Mouse (Mus musculus) mammary gland, adult 2 months (tissue): Measurements from ENCODE around the gene Itsn1. TPM values are rescaled to one million over a fixed set of nuclear protein-coding genes. Genes with fewer than 3 reads are reported as not detected.

ENCODE experiments used
- polyA plus RNA-seq: library from polyadenylated mRNA; depleted of rRNA; stranded (reverse); fragments of >200 nt; gene quantifications from 2 replicates; pipeline ENCODE4 v1.2.3, GENCODE M21; 2012; ENCODE audit warnings: low replicate concordance; rRNA removed

The Itsn1 gene
- 29.7 and 75.9 TPM in 2 replicates for polyA plus RNA-seq

DNA sequence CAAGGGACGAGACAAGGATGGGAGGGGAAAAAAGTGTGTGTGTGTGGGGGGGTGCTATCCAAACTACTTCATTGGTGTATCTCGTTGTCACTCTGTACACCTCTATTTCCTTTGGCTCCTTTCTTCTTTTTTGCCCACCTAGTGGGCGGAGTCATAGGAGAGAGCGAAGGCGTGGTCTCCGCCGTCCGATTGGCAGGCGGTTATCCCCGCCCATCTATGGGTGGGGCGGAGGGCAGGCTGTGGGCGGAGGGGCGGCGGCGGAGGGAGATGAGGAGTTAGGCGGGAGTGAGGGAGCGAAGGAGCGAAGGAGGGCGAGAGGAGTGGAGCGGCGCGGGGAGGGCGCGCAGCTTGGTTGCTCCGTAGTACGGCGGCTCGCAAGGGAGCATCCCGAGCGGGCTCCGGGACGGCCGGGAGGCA, at the start of gene Itsn1:
Gene Itsn1, plus strand, starts transcription at position 216 of the 417 bp plus-strand sequence.

DNA sequence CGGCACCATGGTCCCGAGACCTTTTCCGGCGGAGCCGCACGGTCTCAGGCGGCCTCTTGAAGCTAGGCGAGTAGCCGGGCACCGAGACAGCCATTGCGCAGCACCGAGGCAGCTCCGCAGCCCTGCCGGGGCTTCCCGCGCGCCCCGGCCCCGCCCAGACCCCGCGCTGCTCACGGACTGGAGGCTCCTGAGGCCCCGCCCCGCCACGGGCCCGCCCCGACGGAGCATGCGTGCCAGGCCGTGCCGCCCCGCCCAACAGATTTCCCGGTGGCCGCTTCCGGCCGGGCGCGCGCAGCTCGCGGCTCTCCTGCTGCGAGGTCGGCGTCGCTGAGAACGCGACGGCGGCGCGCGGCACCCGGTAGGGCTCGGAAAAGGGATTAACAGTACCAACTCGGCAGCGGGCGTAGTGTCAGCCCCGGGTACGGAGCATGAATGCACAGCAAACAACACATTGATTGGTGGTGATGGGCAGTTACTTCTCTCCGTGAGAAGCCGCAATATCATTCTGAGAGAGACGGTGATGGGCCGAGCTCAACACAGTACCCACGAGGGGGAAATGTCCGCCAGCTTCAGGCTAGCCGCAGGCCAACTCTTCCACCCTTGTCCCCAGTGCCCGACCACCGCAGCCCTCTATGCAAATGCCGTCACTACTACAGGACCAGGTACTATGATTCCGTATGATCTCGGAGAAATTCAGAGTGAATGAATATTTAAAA, 40.3 kb upstream of the Itsn1 start, which contains the start of gene Donson:
Gene Donson, minus strand, starts transcription at position 152 of the 716 bp plus-strand sequence.

DNA sequence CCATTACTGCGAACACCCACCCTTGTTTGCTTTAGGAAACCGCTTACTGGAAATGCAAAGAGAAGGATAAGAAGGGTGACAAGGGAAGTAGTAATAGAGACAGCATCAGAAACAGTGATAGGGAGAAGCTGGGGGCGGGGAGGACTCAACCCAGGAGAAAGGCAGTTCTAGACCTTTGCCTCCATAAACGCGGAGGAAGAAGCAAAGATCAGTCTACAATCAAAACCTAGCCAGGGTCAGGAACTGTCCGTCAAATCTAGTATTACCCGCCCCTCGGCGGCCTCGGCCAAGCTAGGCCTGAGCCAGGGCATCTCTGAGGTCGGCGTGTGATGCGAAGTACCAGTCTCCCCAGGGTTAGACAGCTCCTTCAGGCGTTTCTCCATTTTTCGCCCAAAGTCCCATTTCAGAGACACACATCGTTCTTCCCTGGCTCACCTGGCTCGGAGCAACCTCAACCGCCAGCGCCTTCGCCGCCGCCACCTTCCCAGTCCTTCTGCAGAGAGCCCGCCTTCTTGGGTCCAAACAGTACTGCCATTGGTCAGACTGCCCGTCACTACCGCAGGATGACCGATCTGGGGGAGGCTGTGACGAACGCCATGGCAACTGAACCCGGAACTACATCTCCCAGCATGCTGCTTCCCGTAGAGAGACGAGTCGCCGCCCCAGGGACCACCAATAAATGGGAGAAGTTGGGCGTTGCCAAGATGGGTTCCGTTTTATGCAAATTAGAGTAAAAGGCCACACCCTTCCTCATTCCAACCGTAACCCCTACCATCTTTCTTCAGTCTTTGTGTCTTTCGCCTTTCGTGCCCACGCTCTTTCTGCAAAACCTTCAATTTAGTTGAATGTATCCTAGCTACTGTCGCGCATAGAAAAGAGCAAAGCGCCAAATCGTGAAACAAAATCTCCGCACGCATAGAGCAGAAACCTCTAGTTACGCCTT, 687 bp upstream of the Itsn1 start, which contains the start of gene Cryzl1:
Gene Cryzl1, minus strand, starts transcription at position 853 of the 943 bp plus-strand sequence.

Other genes with a start within 250 kb of the Itsn1 start
- gene Ifnar1, start 244.0 kb upstream of the Itsn1 start, polyA plus RNA-seq = 24.6 and 30.2 TPM in 2 replicates
- gene Ifngr2, start 182.2 kb upstream of the Itsn1 start, polyA plus RNA-seq = 27.9 and 47.6 TPM in 2 replicates
- gene Tmem50b, start 131.5 kb upstream of the Itsn1 start, polyA plus RNA-seq = 32.6 and 49.5 TPM in 2 replicates
- 1.7 and 4.3 TPM in 2 replicates for gene Dnajc28, start 110.3 kb upstream of the Itsn1 start, polyA plus RNA-seq
- 23.0 and 24.6 TPM in 2 replicates for gene Gart, start 82.3 kb upstream of the Itsn1 start, polyA plus RNA-seq
- gene Son, start 81.8 kb upstream of the Itsn1 start, polyA plus RNA-seq = 128 and 263 TPM in 2 replicates
- gene Donson, start 40.5 kb upstream of the Itsn1 start, polyA plus RNA-seq = 10.3 and 20.4 TPM in 2 replicates
- gene Cryzl1, start 306 bp upstream of the Itsn1 start, polyA plus RNA-seq = 14.6 and 40.1 TPM in 2 replicates